Mouse (Mus musculus) left cerebral cortex, adult 11 months (tissue): Measurements from ENCODE around the gene H2afy.
"Not testable (repeated sequence)": the region's sequence is repeated elsewhere in the genome, so short reads cannot be mapped to it uniquely, and the experiment has no call there.

Experiments used
- DNase-seq: peaks from one replicate; pipeline ENCODE4 v3.0.0; 2022; ENCODE audit warnings: low spot score

H2afy gene

DNA sequence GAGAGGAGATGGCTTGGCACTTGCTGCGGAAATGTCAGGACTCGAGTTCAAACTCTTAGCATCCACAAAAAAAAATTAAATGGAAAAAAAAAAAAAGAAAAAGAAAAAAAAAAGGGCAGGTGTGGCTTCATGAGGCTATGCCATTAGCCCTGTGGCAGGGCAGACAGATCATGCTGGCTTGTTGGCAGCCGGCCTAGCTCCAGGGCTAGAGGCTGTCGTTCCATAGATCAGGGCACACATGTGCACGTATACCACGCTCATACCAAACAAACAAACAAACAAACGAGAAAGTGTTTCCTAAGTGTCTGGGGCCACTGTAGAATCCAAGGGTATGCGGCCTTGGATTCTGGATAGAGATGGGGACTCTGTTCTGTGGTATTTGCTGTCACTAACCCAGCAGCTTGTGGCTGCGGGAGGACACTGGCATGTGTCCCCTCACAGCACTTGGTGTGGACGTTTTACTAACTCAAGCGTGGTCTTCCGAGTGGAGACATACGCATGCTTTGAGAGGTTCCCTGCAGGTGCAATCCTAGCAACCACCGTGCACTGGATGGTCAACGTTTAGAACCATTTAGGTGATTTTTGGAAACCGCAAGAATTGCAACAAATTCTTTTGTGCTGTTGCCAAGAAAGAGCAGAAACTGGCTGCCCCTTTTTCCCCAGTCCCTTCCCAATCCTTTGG, 64.4 kb downstream of the H2afy start:
- no peak for DNase-seq

DNA sequence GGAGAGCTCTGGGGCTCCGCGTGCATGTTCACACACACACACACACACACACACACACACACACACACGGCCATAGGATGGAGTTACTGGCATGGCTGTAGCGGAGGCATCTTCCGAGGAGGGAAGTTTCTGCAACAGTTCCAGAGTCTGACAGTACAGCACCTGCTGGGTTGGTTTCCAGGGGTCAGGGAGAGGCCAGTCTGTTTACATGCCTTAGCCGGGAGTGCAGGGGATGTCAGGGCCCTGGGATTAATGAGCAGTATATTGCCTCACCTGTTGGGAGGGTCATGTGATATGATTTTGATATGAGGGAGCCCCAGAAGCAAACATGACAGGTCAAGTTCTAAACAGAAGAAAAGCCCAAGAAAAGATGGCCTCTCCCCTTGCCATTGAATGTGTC, 66.5 kb downstream of the H2afy start:
- no peak for DNase-seq

DNA sequence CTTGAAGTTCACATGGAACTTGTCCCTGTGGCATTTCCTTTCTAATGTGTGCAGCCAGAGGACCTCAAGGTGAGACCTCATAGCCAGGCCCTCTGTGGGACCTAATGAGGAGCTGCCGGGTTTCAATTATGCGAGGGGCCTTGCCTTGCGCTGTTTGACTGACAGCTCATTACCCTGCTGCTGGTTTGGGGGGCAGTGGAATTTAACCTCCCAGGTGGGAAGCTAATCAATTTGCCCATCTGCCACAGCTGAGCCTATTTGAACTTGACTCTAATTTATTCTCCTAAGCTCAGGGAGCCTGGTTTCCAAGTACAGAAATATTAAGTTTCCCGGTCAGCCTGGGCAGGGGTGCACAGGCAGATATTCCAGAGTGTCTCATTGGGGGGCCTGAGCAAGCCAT, 67.6 kb downstream of the H2afy start:
- DNase-seq = no peak

DNA sequence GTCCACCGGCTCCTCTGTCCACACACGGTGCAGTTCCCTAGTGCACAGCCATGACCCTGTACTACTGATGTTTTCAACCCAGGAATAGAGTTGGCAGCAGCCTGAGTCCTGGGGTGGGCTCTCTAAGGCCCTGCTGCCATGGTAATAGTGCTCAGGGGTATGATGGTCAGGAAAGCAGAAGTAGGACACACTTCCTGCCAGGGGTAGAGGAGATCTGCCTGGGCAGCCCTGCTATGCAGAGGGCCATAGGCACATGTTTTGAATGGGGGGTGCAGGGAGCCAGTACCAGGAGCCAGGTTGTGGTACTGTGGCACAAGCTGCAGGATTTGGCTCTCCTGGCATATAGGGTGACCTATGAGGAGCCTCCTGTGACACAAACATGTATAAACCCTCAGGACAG, 69.3 kb downstream of the H2afy start:
- no peak for DNase-seq

DNA sequence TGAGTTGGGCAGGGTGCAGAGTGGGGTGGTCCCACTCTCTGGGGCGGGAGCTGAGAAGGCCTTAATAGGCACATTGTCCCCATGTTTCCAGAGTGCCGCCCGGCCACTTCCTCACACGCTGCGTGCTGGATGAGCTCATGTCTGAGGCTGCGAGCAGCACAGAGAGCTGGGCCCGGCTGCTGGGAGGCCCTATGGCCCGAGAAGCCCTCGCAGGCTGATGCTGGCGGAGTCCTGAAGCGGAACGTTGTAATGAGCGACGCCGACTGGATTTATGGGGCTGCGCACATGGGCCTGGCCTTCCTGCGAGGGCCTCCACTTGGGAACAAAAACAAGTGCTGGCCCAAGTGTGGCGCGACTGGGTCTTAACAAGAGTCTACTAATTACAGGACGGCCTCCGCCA, 70.0 kb downstream of the H2afy start:
- no peak for DNase-seq

DNA sequence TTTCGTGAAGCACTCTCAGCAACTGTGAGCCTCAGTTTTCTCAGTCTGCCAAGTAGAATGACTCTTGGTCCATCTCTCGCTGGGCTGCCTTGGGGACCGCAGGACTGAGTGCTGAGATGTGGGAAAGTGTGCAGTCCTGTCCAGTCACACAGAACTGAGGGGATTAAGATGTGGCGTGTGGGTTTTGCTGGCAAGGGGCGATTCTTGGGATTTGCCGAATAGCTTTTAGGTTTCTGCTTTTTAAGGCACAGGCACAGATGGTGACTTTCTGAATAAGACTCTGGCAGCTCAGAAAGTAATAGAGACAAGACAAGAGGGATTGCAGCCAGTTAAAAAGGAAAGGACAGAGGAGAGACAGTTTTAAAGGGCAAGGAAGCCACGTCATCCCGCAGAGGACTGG, 78.4 kb downstream of the H2afy start:
- DNase-seq = no peak

DNA sequence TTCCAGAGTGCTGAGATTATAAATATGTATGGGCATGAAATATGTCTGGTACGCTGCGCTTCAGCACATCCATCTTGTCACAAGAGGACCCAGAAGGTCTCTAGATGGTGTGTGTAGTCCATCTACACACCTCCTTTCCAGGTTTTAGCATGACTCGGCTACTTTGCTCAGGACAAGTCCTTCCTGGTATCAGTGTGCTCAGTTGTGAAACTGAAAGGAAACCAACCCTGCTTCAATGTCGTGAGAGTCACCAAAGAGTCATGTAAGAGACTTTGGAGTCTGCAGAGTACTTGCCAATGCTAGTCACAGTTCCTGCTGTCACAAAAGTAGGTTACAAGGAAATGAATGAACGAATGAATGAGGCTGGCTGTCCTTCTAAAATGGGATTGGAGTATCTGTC, 80.4 kb downstream of the H2afy start:
- no peak for DNase-seq

DNA sequence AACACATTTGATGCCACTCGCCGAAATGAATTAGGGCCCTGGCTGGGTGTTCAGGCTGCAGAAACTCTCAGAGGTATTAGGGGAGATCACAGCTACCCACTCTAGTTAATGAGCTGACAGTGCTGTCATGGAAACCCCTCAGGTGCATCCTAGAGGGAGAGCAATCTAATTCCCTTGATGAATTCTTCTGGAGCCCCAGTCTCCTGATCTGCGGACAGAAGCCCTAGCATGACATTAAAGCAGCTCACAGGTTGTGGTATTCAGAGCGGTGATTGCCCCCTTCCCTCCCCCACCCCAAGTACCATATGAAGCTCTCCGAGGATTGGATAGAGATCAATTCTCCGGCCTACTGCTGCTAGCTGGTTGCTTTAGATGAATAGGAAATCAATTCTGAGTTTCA, 82.1 kb downstream of the H2afy start:
- no peak for DNase-seq

DNA sequence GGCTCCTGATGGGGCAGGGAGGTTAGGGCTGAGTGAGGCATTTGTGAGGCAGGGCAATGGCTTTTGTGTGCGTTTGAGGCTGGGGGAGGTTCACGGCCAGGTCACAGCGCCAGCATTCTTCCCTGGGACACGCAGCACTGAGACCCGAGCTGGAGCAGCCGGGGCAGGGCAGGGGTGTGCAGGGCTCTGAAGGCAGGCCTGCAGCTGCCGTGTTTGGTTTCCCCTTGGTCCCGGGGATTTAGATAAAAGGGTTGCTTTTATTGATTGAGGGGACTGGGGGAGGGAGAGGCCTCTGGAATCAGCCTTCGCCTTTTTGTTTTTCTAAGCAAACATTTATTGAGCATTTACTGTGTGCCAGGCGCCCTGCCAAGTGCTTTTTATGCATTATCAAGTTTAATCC, 83.4 kb downstream of the H2afy start:
- no peak for DNase-seq

DNA sequence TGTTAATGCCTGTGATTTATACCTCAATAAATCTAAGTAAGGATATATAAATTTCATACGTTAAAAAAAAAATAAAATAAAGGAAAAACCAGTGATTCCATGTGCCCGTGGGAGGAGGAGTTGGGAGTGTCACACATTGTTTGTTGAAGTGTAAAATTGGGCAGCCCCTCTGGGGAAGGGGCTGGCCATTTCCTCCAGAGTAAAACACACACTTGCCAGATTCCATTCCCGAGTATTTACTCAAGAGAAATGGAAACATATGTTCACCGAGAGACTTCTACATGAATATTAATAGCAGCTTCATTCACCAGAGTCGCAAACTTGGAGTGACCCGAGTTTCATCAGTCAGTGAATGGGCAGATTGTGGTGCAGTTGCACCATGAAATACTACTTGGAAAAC, 85.9 kb downstream of the H2afy start:
- DNase-seq = no peak

DNA sequence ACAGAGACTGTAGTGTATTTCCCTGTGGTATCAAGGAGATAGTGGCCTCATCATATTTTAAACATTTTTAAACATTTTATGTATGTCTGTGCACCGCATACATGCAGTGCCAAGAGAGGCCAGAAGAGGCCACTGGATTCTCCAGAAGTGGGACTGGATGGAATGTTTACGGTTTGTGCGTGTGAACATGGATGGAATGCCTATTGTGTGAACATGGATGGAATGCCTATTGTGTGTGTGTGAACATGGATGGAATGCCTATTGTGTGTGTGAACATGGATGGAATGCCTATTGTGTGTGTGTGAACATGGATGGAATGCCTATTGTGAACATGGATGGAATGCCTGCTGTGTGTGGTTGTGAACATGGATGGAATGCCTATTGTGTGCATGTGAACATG, 93.9 kb downstream of the H2afy start:
- no peak for DNase-seq

DNA sequence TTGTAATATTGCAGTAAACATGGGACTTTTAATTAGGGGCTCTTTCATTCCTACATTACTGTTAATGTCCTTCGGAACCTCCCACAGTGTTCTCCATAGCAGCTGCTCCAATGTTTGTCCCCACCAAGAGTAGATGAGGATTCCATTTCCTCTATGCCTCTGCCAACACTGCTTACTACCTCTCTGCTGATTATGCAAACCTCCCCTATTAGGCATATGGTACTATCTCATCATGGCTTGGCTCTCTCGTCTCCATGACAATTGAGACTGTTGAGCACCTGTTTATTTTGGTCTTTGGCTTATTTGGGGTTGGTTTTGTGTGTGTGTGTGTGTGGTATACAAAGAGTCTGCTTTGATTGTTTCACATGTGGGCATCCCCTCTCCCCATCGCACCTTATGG, 95.5 kb downstream of the H2afy start:
- DNase-seq = no peak

DNA sequence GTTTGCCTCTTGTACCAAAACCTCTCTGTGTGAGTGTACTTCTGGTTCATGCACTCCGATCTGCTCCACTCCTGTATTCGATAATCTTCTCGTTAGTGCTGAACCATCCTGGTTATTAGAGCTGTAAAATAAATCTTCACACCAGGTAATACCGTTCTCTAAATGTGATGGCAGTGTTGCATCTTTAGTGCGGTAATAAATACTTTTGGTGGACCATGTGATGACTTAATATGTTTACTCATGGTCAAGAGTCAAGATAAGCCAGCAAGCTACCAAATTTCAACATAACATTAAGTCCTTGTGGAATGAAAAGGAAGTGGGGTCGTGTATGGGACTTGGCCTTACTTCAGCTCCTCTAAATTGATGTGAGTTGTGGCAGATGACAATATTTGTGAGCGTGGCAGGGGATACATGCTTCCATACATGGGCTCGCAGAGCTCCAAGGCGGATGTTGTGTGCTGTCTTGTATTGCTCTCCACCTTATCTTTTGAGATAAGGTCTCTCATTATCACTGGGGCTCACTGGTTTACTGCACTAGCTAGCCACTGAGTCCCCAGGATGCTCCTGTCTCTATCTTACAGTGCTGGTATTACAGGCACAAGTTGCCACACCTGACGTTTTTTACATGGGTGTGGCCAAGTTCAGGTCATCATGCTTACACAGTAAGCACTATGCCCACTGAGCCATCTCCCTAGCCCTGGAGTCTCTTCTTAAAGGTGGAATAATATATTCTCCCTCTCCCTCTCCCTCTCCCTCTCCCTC, 96.4 kb downstream of the H2afy start:
- DNase-seq = no peak

DNA sequence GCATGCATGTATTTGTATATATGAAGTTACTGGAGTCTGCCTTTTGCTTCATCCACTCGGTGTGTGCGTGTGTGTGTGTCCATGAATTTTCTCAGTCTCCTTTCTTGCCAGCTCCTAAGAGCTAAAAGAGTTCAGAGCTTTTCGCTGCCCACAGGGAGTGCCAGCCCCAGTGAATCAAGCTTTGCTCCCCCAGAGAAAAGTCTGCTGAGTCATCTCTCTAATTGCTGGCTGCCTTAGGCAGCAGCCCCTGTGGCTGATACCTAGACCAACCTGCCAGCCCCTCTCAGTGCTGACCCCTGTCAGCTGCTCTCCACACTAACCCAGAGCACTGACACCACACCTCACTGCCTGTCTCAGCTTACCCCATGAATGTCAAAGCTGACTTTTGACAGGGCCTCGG, 107.2 kb downstream of the H2afy start:
- DNase-seq = no peak

DNA sequence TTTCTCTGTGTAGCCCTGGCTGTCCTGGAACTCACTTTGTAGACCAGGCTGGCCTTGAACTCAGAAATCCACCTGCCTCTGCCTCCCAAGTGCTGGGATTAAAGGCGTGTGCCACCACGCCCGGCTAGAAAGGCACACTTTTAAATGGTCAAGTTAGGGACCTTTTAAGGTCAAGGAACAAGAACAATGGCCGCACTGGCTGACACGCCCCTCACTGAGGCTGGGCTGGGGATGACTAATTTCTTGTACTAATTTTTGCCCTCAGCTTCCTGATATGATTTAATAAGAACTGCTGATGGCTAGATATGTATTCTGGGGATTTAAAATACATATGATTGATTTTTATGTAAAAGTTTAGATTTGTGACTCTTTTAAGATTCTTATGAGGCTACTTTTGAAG, 108.2 kb downstream of the H2afy start:
- not testable (repeated sequence) for DNase-seq

DNA sequence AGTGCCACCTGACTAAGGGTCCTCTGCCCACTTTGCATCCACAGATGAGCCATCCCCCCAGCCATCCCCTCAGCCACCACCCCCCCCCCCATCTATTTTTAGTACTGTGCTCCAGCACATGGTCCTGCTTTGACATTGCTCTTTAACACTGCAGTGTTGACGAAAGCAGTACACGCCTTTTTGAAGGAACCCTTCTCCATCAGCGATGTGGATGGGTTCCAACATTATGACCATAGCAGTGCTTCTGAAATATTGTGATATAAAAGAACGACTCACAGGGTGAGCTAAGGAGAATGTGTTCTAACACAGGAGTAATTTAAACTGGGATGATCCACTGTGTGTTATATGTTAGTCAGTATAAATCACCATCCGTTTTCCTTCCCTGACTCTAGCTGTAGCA, 109.5 kb downstream of the H2afy start:
- no peak for DNase-seq

DNA sequence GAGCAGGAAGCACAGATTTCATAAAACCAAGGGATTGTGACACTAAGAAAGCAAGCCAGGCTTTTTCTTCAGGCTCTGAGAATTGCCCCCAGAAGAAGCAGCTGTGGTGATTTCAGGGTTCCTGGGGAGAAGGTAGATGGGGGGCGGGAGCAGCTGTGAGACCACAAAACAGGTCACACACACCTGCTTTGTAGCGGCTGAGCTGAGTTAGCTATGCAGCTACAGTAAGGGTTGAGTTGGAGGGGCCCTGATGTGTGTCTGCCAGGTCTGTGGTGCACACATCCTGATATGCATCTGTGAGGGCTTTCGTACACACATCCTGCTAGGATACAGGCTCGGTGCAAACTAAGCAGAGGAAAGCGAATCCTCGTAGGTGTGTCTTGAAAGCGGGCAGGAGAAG, 110.1 kb downstream of the H2afy start:
- DNase-seq = no peak

DNA sequence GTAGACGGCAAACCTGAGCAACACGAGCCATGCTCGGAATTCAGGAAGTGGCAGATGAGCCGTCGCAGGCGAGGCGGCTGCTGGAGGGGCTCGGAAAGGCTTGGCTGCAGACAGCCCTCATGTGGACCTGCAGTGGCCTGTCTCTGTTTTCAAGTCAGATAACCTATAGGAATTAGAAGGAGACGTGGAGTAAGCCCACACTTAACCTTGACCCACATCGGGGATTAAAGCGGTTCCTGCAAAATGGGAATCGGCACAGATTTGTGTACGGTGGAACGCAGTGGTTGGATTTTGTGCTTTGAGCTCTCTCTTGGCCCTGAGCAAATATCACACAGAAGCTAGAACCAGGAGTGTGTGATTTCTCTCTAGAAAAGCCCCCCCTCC, 111.1 kb downstream of the H2afy start:
- DNase-seq = no peak

DNA sequence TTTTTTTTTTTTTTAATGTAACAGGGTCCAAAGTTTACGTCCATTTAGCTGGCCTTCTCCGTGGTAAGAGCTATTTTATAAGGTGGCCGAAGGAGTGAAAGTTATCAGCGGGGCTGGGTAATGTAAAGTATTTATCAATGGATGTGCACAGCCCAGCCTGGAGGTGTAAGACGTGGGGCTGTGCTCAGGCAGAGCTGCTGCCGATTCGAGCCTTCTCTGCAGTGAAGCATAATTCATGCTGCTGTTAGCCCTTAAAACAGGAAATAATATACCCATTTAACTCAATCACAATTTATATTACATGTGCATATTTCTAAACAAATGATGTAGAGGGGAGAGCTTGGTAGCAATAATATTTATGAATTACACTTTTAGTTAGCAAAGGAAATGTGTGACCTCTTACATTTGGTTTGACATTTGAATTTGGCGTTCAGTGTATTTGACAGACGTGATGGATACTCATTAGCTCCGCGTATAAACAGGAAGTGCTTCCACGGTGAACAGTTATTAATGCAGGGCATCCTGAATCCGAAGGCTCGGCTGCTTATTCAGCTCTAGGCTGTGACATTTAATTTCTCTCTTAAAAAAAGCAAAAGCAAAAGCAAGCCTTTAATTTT, 111.6 kb downstream of the H2afy start:
- DNase-seq = no peak
